Comparison of ENCODE assay signal across 8 mouse cellular contexts in genomic region chr5:125395008-125395407, GRCm38 (mm10). TPM values are rescaled to one million over a fixed set of nuclear protein-coding genes. Genes with fewer than 3 reads are reported as not detected.
A peak's percentile ranks its signal among the peaks of the same experiment; 100 is the strongest.
DNase-seq lines count a peak whose midpoint lies in the region; ATAC-seq lines count a peak whose summit lies in the region.

No protein-coding gene starts in this region.

- no peak for ATAC-seq in heart, embryonic 14.5 days (ENCODE audit: insufficient number of reproducible peaks, insufficient read depth, low FRiP score, low read depth)
- no peak for ATAC-seq in hindbrain, embryonic 12.5 days (ENCODE audit: low FRiP score)
- ATAC-seq in midbrain, embryonic 12.5 days (ENCODE audit: low FRiP score, low read depth) = no peak

- no peak for DNase-seq in heart, adult 8-10 months (ENCODE audit: low spot score)
- DNase-seq in NIH3T3 (ENCODE audit: low read depth) = peak; percentile 34
- no peak for DNase-seq in right cerebral cortex, adult 18-20 months
- DNase-seq in cerebellum, postnatal 10 days = no peak
- DNase-seq in T-cell, adult 2 months (ENCODE audit: low spot score) = no peak

- H3K4me2 ChIP-seq in heart, embryonic 14.5 days (ENCODE audit: low read length) = peak overlapping the region; percentile 62
- peak overlapping the region; percentile 53; the same call in 1 of the 2 replicates for H3K4me2 ChIP-seq in hindbrain, embryonic 12.5 days (replicated peaks)
- H3K4me2 ChIP-seq in midbrain, embryonic 12.5 days (replicated peaks) = peak overlapping the region; percentile 54

- peak overlapping the region; percentile 66; the same call in 1 of the 2 replicates for H3K9ac ChIP-seq in heart, embryonic 14.5 days (ENCODE audit: low read length)
- 0 out of 2 replicates have a peak overlapping the region, but pooled peaks have one; percentile 59 for H3K9ac ChIP-seq in hindbrain, embryonic 12.5 days
- H3K9ac ChIP-seq in midbrain, embryonic 12.5 days (replicated peaks) = 0 out of 2 replicates have a peak overlapping the region, but pooled peaks have one; percentile 31

- peak overlapping the region; percentile 96 to 100; a peak in 3 of 4 replicates for H3K27ac ChIP-seq in heart, embryonic 14.5 days (replicated peaks in 1 of 2; ENCODE audit: control insufficient read depth in 1 of 2, insufficient read depth in 1 of 2, low read depth in 2 of 2, low read length in 2 of 2)
- H3K27ac ChIP-seq in hindbrain, embryonic 12.5 days = peak overlapping the region; percentile 100
- H3K27ac ChIP-seq in midbrain, embryonic 12.5 days (replicated peaks) = peak overlapping the region; percentile 100

- peaks cover 28 to 44% of the 10 kb centered on the region in 2 experiments for H3K4me1 ChIP-seq in heart, embryonic 14.5 days (ENCODE audit: control insufficient read depth in 2 of 2, insufficient read depth in 2 of 2, low read length in 2 of 2)
- H3K4me1 ChIP-seq in hindbrain, embryonic 12.5 days = peaks cover 27% of the 10 kb centered on the region
- peaks cover 30% of the 10 kb centered on the region for H3K4me1 ChIP-seq in midbrain, embryonic 12.5 days

- no peaks in the 10 kb centered on the region for H3K27me3 ChIP-seq in heart, embryonic 14.5 days (ENCODE audit: control insufficient read depth, insufficient read depth, low read length)
- no peaks in the 10 kb centered on the region for H3K27me3 ChIP-seq in hindbrain, embryonic 12.5 days
- no peaks in the 10 kb centered on the region for H3K27me3 ChIP-seq in midbrain, embryonic 12.5 days

- 80% methylated on average over 3 of the region's 3 CpGs for WGBS in heart, embryonic 14.5 days
- 56% methylated on average over 3 of the region's 3 CpGs for WGBS in hindbrain, embryonic 12.5 days
- WGBS in midbrain, embryonic 12.5 days = 41% methylated on average over 3 of the region's 3 CpGs

- no peaks in the 10 kb centered on the region for H3K36me3 ChIP-seq in heart, embryonic 14.5 days (ENCODE audit: control insufficient read depth, insufficient read depth, low read length)
- no peaks in the 10 kb centered on the region for H3K36me3 ChIP-seq in hindbrain, embryonic 12.5 days
- H3K36me3 ChIP-seq in midbrain, embryonic 12.5 days = no peaks in the 10 kb centered on the region

- H3K4me3 ChIP-seq in heart, embryonic 14.5 days (ENCODE audit: control insufficient read depth in 1 of 2, insufficient read depth in 1 of 2, low read depth in 1 of 2, low read length in 2 of 2) = no peak overlapping the region
- no peak overlapping the region for H3K4me3 ChIP-seq in hindbrain, embryonic 12.5 days
- H3K4me3 ChIP-seq in midbrain, embryonic 12.5 days = no peak overlapping the region

- no peaks in the 10 kb centered on the region for H3K9me3 ChIP-seq in heart, embryonic 14.5 days (ENCODE audit: control insufficient read depth, low read length)
- no peaks in the 10 kb centered on the region for H3K9me3 ChIP-seq in hindbrain, embryonic 12.5 days (replicated peaks)
- no peaks in the 10 kb centered on the region for H3K9me3 ChIP-seq in midbrain, embryonic 12.5 days

RNA-seq across cellular contexts. Expression of gene Ubc, which starts 5.0 kb away (rescaled TPM):
- polyA plus RNA-seq in heart, embryonic 14.5 days (2014; fragmentation: Nextera tagmentation; extraction: Ambion mirVana) = 859 and 861 TPM in 2 replicates
- total RNA-seq in heart, adult 8-10 months (2022) = 1,000 to 10,000 TPM in 2 of 4 experiments, 100 to 1,000 TPM in 2; 839 to 1,234 (median 1,027) TPM
- polyA plus RNA-seq in hindbrain, embryonic 12.5 days (2016; fragmentation: Nextera tagmentation; extraction: Ambion mirVana) = 1,117 and 1,167 TPM in 2 replicates
- 1,111 and 1,158 TPM in 2 replicates for polyA plus RNA-seq in midbrain, embryonic 12.5 days (2016; fragmentation: Nextera tagmentation; extraction: Ambion mirVana)

RNA-seq across cellular contexts. Expression of gene Gm10382, which starts 5.9 kb away (rescaled TPM):
- polyA plus RNA-seq in heart, embryonic 14.5 days (2014; fragmentation: Nextera tagmentation; extraction: Ambion mirVana) = 0.27 and 0.32 TPM in 2 replicates
- not detected for total RNA-seq in heart, adult 8-10 months (2022)
- 0.58 and 0.82 TPM in 2 replicates for polyA plus RNA-seq in hindbrain, embryonic 12.5 days (2016; fragmentation: Nextera tagmentation; extraction: Ambion mirVana)
- 0.43 and 0.68 TPM in 2 replicates for polyA plus RNA-seq in midbrain, embryonic 12.5 days (2016; fragmentation: Nextera tagmentation; extraction: Ambion mirVana)

RNA-seq across cellular contexts. Expression of gene Dhx37, which starts 38.9 kb away (rescaled TPM):
- 7.2 and 8.2 TPM in 2 replicates for polyA plus RNA-seq in heart, embryonic 14.5 days (2014; fragmentation: Nextera tagmentation; extraction: Ambion mirVana)
- total RNA-seq in heart, adult 8-10 months (2022) = 10 to 100 TPM; 11.8 to 14.2 (median 12.6) TPM
- 16.7 and 18.0 TPM in 2 replicates for polyA plus RNA-seq in hindbrain, embryonic 12.5 days (2016; fragmentation: Nextera tagmentation; extraction: Ambion mirVana)
- polyA plus RNA-seq in midbrain, embryonic 12.5 days (2016; fragmentation: Nextera tagmentation; extraction: Ambion mirVana) = 14.8 and 16.4 TPM in 2 replicates

RNA-seq across cellular contexts. Expression of gene Bri3bp, which starts 46.4 kb away (rescaled TPM):
- polyA plus RNA-seq in heart, embryonic 14.5 days (2014; fragmentation: Nextera tagmentation; extraction: Ambion mirVana) = 34.8 and 36.6 TPM in 2 replicates
- 10 to 100 TPM; 44.4 to 61.8 (median 45.5) TPM for total RNA-seq in heart, adult 8-10 months (2022)
- polyA plus RNA-seq in hindbrain, embryonic 12.5 days (2016; fragmentation: Nextera tagmentation; extraction: Ambion mirVana) = 38.1 and 39.9 TPM in 2 replicates
- polyA plus RNA-seq in midbrain, embryonic 12.5 days (2016; fragmentation: Nextera tagmentation; extraction: Ambion mirVana) = 35.5 and 41.2 TPM in 2 replicates

RNA-seq across cellular contexts. Expression of gene Scarb1, which starts 54.1 kb away (rescaled TPM):
- polyA plus RNA-seq in heart, embryonic 14.5 days (2014; fragmentation: Nextera tagmentation; extraction: Ambion mirVana) = 59.7 and 61.6 TPM in 2 replicates
- 10 to 100 TPM; 21.8 to 27.3 (median 25.7) TPM for total RNA-seq in heart, adult 8-10 months (2022)
- 28.6 and 29.7 TPM in 2 replicates for polyA plus RNA-seq in hindbrain, embryonic 12.5 days (2016; fragmentation: Nextera tagmentation; extraction: Ambion mirVana)
- polyA plus RNA-seq in midbrain, embryonic 12.5 days (2016; fragmentation: Nextera tagmentation; extraction: Ambion mirVana) = 27.8 and 30.2 TPM in 2 replicates
